Mouse (Mus musculus) left cerebral cortex, adult 8-10 months (tissue): Measurements from ENCODE around the gene Tas2r103. TPM values are rescaled to one million over a fixed set of nuclear protein-coding genes. Genes with fewer than 3 reads are reported as not detected.

Experiments used
- DNase-seq, 2 experiments: peaks; one replicate each; pipeline ENCODE4 v3.0.0; 2022; ENCODE audit warnings: low spot score in 2 of 2
- total RNA-seq, 4 experiments: library from RNA; stranded (reverse); gene quantifications; 2 replicates each; pipeline ENCODE4 v1.2.4; 2022

Tas2r103 gene
- total RNA-seq = not detected

DNA sequence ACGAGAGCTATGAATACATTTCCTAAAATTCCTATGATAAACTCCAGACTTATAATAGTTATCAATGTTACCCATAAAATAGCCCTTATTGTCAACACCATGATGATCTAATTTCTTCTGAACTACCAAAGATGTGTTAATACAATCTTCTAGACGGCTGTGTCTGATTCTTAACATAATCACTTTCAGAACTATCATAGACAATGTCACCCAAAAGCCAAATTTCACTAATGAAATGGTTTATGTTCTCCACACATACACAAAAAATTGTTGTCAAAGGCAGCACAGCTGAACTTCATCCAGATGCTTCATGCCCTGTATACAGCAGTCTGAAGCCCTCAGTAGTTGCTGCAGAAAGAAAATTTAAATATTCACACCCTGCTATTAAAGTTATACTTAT is at the start of gene Tas2r103:
Gene Tas2r103, minus strand, starts transcription at position 101 of the 400 bp plus-strand sequence.
- no peak for DNase-seq

GRCm38 (mm10) chr6:133055716-133056115 is 18.8 kb upstream of the Tas2r103 start, which contains the start of gene Tas2r140:
Tas2r140 (minus strand) TSS chr6:133055816.
- DNase-seq = no peak

Other genes starting within 250 kb of the Tas2r103 start
- gene Tas2r117, start 234.3 kb downstream of the Tas2r103 start, total RNA-seq = not detected
- gene Tas2r123, start 190.0 kb downstream of the Tas2r103 start, total RNA-seq = not detected
- not detected for gene Tas2r116, start 181.7 kb downstream of the Tas2r103 start, total RNA-seq
- not detected for gene Tas2r110, start 169.1 kb downstream of the Tas2r103 start, total RNA-seq
- not detected for gene Tas2r113, start 144.1 kb downstream of the Tas2r103 start, total RNA-seq
- not detected for gene Tas2r125, start 127.5 kb downstream of the Tas2r103 start, total RNA-seq
- gene Tas2r129, start 86.0 kb downstream of the Tas2r103 start, total RNA-seq = not detected
- not detected for gene Tas2r131, start 79.2 kb downstream of the Tas2r103 start, total RNA-seq
- not detected for gene Tas2r109, start 56.1 kb downstream of the Tas2r103 start, total RNA-seq
- gene Tas2r140, start 18.7 kb upstream of the Tas2r103 start, total RNA-seq = not detected
- 100 to 1,000 TPM; 101 to 125 (median 107) TPM for gene Smim10l1, start 67.8 kb upstream of the Tas2r103 start, total RNA-seq